Mouse (Mus musculus): ENCODE results near the gene Thada. TPM values are rescaled to one million over a fixed set of nuclear protein-coding genes. Genes with fewer than 3 reads are reported as not detected.

Gene Thada
- polyA plus RNA-seq (2012) = 2.2 and 3.5 TPM in 2 replicates

DNA sequence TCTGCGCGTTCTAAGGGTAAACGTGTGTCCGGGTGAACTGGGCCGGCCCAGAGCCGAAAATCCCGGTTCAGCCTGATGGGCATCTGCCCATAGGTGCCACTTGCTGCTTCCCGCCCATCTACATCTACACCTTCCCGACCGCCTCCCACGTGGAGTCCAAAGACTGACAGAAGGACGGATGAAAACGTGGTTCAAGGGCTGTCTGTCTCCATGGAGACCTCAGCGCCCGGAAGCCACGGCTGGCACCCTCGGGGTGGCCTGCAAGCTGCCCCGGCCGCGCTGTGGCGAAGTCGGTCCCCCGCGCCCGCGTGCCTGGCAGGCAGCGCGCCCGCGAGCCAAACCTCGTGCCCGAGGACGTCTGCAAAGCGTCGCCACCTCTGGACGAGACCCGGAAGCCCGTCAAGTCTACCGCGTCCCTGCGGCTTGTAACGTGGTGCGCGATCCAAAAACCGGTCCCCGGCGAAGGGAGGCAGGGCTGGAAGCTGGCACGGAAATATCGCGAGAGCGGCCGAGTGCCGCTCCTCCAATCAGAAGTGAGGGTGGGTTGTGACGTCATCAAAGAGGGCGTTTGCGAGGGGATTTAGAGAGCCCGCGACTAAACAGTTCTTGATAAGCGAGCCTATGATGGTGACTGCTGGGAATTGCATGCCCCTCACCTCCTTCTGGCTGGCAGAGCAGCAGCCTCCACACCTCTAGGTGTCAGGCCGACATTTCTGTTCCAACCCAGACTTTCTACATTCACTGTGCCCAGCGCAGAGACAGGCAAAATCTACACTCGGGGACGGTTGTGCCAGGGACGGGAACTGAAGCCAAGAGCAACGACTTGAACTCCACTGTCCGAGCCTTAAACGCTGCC, at the start of gene Thada:
TSS of gene Thada (minus strand) at position 453 of the 856 bp plus-strand sequence.
- no peak for TF ChIP-seq GATA1 (IDR thresholded peaks at IDR 0.05; ENCODE audit: low read length)

DNA sequence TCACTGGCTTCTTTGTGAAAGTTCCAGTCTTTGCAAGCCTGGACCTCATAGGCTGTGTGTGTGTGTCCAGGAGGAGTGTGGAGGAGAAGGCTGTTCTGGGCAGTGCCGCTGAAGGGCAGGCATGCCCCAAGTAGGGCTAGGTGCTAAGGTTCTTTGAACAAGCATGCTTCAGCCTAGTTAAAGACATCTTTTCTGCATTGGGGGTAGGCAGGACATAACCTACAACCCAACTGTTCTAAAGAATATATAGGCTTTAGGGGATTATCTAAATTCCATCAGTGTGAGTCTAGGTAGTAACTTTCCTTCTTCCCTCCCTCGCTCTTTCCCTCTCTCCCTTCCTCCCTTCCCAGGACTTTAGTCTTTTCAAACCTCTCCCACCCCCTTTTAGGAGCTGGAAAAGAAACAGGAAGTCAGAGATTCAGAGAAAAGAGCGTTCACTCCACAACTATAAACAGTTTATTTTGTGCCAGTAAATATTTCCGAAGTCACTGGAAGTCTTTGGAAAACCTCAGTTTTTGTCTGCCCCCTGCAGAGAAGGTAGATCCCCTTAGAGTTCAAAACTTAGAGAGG, 46.6 kb upstream of the Thada start:
- no peak for TF ChIP-seq GATA1 (IDR thresholded peaks at IDR 0.05; ENCODE audit: low read length)

DNA sequence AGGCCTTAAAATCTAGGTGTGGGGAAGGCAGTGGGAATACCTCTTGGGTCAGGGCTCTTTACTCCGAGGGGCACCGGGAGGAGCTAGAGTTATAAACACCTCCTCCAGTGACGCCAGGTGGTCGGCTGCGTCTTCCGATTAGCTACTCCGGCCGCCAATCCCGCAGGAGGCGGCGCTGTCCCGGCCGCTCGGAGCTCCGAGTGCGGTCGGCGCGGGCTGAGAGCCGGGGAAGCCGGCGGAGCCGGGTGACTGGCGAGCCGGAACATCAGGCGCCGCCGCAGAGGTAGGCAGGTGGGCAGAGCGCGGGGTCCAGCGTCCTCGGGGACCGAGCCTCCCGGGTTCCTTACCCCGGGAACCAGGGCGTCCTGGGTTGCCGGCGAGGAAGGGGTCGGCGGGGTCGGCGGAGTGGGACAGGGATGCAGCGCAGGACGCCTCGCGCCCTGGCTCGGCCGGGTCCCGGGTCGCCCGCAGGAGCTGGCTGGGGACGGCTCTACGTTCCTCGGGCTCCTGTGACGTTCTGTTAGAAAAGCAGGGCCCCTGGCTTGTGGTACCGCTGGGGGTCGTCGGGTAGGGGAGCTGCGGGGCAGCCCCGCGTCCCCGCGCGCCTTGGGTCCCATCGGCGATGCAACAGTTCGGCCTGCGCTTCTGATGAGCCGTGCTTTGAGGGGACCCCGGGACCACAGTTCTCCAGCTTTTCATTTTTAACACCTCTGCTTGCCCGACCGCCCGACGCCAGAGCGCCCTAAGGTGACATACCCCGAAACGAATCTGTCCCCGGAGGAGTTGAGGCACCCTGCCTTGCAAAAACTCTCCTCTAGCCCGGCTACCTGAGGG, 45.9 kb upstream of the Thada start, which contains the start of gene Plekhh2:
TSS of gene Plekhh2 (plus strand) at position 214 of the 834 bp plus-strand sequence.
- TF ChIP-seq GATA1 (IDR thresholded peaks at IDR 0.05; ENCODE audit: low read length) = no peak

DNA sequence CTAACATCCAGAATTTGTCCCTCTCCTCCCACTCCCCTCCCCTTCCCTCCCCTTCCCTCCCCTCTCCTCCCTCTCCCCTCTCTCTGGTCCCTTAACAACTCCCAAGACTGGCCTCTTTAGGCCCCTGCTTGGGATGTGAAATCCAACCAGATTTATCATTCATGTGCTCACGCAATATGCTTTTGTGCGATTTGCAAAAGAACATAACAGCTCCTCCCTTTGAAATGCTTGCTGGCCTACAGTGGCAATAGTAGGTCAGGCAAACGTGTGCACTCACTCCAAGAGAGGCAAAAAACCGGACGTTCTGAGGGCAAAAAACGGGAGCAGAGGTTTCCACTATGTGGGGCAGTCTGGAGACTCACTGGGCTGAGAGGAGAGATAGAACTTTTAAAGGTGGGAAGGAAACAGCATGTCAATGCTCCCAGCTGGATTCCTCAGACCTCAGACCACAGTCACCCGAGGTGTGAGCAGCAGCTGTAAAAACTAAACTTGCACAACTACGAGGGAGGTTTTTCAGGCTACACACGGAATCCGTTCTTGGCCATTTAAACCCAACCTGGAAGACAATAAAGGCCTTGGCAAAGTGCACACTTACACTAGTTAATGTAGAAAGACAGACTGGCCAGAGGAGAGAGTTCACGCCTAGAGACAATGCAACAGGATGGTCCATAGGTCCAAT, 45.1 kb upstream of the Thada start:
- no peak for TF ChIP-seq GATA1 (IDR thresholded peaks at IDR 0.05; ENCODE audit: low read length)

DNA sequence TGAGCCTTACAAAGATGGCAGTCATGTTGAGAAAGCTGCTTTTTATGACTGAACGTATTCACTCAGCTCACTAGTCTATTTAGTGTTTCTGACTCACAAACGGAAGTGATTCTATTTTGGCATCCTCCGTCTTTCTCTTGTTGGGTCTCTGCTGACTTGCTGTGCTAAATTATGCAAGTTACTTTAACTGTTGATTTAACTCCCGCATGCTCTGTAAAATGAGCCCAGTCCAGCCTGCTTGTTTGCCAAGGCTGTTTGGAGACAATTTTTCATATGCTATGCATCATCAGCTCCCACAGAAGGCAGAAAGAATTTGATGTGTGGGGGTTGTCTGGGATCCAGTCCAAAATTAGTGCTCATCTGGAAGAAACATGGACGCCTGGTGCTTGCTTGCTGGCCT, 44.4 kb upstream of the Thada start:
- no peak for TF ChIP-seq GATA1 (IDR thresholded peaks at IDR 0.05; ENCODE audit: low read length)

DNA sequence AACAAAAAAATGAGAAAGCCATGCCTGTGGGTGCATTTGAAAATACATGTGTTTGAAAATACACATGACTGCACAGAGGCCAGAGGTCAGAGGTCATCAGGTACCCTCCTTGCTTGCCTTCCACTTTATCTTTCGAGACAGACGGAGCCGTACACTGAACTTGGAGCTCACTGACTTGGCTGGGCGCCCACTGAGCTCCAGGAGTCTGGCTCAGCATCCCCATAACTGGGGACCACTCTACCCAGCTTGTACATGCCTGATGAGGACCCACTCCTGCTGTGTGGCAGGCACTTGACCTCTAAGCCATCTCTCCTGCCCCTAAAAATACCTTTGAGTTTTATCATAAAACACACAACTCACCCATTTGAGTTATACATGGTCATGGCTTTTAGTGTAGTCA, 43.2 kb upstream of the Thada start:
- TF ChIP-seq GATA1 (IDR thresholded peaks at IDR 0.05; ENCODE audit: low read length) = no peak

DNA sequence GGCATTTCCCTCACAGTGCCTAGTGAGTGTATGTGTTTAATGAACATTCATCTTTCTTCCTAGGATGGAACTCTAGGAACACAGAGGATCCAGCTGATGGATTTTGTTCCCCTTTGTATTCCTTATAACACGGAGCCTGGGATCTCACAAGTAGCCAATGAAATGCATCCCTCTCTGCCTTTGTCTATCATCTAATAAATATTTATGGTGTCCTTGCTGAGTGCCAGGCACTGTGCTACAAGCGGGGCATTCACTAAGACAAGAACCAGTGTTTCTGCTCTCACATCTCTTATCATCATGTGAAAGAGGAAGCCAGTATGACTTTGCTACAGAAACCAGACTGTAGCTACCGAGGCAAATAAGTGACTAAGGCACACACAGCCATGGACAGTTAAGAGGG, 42.7 kb upstream of the Thada start:
- TF ChIP-seq GATA1 (IDR thresholded peaks at IDR 0.05; ENCODE audit: low read length) = no peak

DNA sequence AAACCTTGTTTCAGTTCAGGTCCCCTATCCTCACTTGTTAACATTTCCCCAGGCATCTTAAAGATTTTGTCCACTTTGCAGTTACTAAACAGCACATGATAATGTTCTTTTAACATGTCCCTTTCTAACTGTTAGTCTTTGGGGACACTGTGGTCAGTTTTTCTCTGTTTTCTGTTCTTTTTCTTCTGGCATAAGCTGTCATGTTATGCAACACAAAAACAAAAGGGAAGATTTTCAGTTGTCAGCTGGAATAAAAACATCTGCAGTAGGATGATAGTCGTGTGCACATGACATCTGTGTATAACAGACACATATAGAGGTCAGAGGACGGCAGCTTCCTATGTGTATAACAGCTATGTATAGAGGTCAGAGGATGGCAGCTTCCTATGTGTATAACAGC, 39.9 kb upstream of the Thada start:
- TF ChIP-seq GATA1 (IDR thresholded peaks at IDR 0.05; ENCODE audit: low read length) = no peak

GRCm38 (mm10) chr17:84502341-84502740, 36.3 kb upstream of the Thada start:
- TF ChIP-seq GATA1 (IDR thresholded peaks at IDR 0.05; ENCODE audit: low read length) = no peak

- no peak for TF ChIP-seq GATA1 (IDR thresholded peaks at IDR 0.05; ENCODE audit: low read length)
Measured at GRCm38 (mm10) chr17:84498639-84499038, 32.6 kb upstream of the Thada start.

GRCm38 (mm10) chr17:84497972-84498604, 32.1 kb upstream of the Thada start:
- no peak for TF ChIP-seq GATA1 (IDR thresholded peaks at IDR 0.05; ENCODE audit: low read length)

GRCm38 (mm10) chr17:84497559-84497958, 31.6 kb upstream of the Thada start:
- TF ChIP-seq GATA1 (IDR thresholded peaks at IDR 0.05; ENCODE audit: low read length) = no peak

DNA sequence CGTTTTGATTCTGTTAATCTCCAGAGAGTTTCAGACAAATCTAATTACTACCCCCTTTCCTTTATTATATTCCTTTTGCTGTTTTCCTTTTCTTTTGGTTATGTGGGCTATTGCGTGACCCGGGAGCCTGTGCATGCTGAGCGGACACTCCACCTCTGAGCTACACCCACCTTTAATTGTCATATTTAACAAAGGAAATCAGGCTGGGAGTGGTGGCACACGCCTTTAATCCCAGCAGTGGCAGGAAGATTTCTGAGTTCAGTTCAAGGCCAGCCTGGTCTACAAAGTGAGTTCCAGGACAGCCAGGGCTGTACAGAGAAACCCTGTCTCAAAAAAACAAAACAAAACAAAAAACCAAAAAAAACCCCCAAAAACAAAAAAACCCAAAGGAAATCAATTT, 31.0 kb upstream of the Thada start:
- TF ChIP-seq GATA1 (IDR thresholded peaks at IDR 0.05; ENCODE audit: low read length) = no peak

GRCm38 (mm10) chr17:84492255-84492880, 26.4 kb upstream of the Thada start:
- no peak for TF ChIP-seq GATA1 (IDR thresholded peaks at IDR 0.05; ENCODE audit: low read length)

- TF ChIP-seq GATA1 (IDR thresholded peaks at IDR 0.05; ENCODE audit: low read length) = no peak
Measured at GRCm38 (mm10) chr17:84487415-84487814, 21.4 kb upstream of the Thada start.

Data from G1E-ER4 (cell line).